Mouse (Mus musculus) ES-E14 (cell line): ENCODE measurements around the gene Sypl.

Experiments
- CHD2 ChIP-seq: IDR thresholded peaks from 2 replicates; pipeline ENCODE4 v1.6.1; 2014; ENCODE audit warnings: mild to moderate bottlenecking, low read depth, low read length, inconsistent platforms
- HCFC1 ChIP-seq: IDR thresholded peaks from 2 replicates; pipeline ENCODE4 v1.6.1; 2012; ENCODE audit warnings: low read length, inconsistent platforms, borderline replicate concordance; ENCODE audit not compliant: insufficient read depth
- MAFK ChIP-seq: IDR thresholded peaks from 2 replicates; pipeline ENCODE4 v1.6.1; 2014; ENCODE audit warnings: mild to moderate bottlenecking, low read depth, low read length, inconsistent platforms; ENCODE audit not compliant: insufficient read depth
- ZC3H11A ChIP-seq: IDR thresholded peaks from 2 replicates; pipeline ENCODE4 v1.6.1; 2012; ENCODE audit warnings: low read depth, mild to moderate bottlenecking, inconsistent platforms, low read length, borderline replicate concordance
- ZNF384 ChIP-seq: IDR thresholded peaks from 2 replicates; pipeline ENCODE4 v1.6.1; 2012; ENCODE audit warnings: low read depth, low read length, inconsistent platforms

DNA sequence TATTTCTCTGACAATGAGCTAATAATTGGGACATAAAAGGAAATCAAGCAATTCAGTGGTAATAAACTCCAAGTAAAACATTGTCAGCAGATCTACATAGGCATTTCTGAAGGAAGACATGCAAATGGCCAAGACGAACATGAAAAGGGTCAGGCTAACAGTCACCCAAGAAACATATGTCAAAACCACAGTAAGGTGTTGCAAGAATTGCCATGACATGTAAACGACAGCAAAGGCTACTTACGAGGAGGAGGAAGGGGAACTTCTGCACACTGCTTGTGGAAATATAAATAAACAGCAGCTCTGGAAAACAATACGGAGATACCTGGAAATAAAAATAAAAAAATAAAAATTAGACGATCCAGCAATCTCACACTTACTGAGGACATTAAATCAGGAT is 40.9 kb upstream of the Sypl start:
- TF ChIP-seq ZNF384 (no peak), CHD2 (no peak), MAFK (no peak), ZC3H11A (no peak), HCFC1 (no peak)
